Mouse (Mus musculus) testis, adult 2 months (tissue): ENCODE measurements around the gene Nos1ap.

Experiments used
- CTCF ChIP-seq: fragments of 200-500 bp; IDR thresholded peaks from 2 replicates; pipeline ENCODE4 v1.5.1; 2012; ENCODE audit warnings: low read depth, mild to moderate bottlenecking, inconsistent platforms, low read length, moderate library complexity; ENCODE audit not compliant: control insufficient read depth, insufficient read depth, insufficient replicate concordance
- POLR2A ChIP-seq: fragments of 200-500 bp; IDR thresholded peaks from 2 replicates; pipeline ENCODE4 v1.6.1; 2012; ENCODE audit warnings: low read depth, mild to moderate bottlenecking, inconsistent platforms, low read length, moderate library complexity; ENCODE audit not compliant: control insufficient read depth

DNA sequence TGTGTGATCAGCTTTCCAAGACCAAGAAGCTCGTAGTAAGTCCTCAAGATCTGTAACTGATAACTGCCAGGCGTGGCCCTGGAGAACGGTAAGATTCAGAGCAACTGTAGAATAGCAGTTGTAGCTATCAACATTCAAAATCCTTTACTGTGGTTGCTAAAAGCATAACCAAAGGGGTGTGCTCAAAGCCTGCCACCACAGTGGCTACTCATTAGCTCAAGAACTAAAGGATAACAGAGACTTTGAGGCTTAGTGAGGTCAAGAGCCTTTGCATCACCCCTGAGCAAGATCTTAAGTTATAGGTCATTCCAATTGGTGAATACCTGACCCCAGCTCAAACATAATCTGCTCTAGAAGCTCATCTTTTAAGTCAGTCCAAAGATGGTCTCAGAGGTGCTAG, 134.3 kb downstream of the Nos1ap start:
- TF ChIP-seq CTCF (no peak), POLR2A (no peak)
